Mouse (Mus musculus): ENCODE results near the gene Apopt1. TPM values are rescaled to one million over a fixed set of nuclear protein-coding genes. Genes with fewer than 3 reads are reported as not detected.

The Apopt1 gene
- polyA plus RNA-seq, 1 experiment from 2014 or later: 41.8 TPM

DNA sequence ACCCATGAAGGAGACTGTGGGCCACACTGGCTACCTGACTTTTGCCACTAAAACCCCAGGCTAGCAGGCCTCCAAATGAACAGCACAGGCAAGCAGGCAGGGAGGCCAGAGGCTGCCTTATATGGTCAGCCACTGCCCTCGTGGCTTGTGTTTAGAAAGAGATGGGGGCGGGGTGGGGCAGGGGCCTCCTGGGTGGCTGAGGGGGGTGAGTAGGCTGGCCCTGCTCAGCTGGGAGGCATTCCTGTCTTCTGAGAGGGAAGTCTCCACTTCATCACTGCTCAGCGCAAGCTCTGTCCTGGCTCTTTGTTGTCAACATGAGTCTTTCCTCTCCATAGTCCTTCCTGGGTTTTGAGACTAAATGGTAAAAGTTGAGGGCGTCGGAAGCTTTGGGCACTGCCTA is 30.3 kb upstream of the Apopt1 start:
- no peak for TF ChIP-seq EP300 (optimal IDR thresholded peaks at IDR 0.05)
- no peak for TF ChIP-seq CTCF (IDR thresholded peaks at IDR 0.05; ENCODE audit: low read depth)
- H3K4me2 ChIP-seq (replicated peaks; ENCODE audit: low read depth): no peak overlapping the region
- peaks cover 12% of the 10 kb centered on the region; the same call in 1 of the 2 replicates for H3K4me1 ChIP-seq (replicated peaks; ENCODE audit: control insufficient read depth, insufficient read depth)
- no peak overlapping the region for H3K4me3 ChIP-seq (ENCODE audit: low read depth, low read length)
- no peaks in the 10 kb centered on the region for H3K9me3 ChIP-seq (ENCODE audit: control insufficient read depth, low read length)
- peak overlapping the region; percentile 38; the same call in 1 of the 2 replicates for H3K9ac ChIP-seq (ENCODE audit: low read length)
- WGBS: 46% methylated on average over 5 of the region's 5 CpGs
- H3K27ac ChIP-seq (replicated peaks): peak overlapping the region; percentile 97
- peaks cover 3% of the 10 kb centered on the region; the same call in 1 of the 2 replicates for H3K36me3 ChIP-seq (ENCODE audit: control insufficient read depth, insufficient read depth, low read length)
- ATAC-seq (ENCODE audit: low FRiP score, low TSS enrichment): peak; percentile 47
- H3K27me3 ChIP-seq (ENCODE audit: control insufficient read depth, insufficient read depth, low read length): no peaks in the 10 kb centered on the region
- DNase-seq (ENCODE audit: low spot score): no peak

DNA sequence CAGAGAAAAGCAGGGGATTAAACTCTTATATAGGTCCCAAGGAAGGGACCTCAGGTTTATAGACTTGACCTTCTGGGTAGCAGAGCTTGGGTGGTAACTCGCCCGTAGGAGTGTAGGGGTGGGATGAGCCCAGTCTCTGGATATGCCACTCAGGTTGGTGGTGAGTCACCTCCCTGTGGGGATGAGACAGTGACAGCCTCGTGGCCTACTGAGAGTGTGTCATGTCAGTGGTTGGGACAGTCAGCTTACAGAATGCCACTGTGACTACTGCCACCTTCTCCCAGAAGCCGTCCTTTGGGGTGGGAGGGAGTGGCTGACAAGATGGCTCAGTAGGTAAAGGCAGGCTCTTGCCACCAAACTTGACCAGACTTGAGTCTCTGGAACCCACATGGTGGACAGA is 26.7 kb upstream of the Apopt1 start:
- Histone ChIP-seq H3K4me1 (replicated peaks; ENCODE audit: control insufficient read depth, insufficient read depth) (peaks cover 14% of the 10 kb centered on the region), H3K9ac (ENCODE audit: low read length) (no peak overlapping the region), H3K4me3 (ENCODE audit: low read depth, low read length) (no peak overlapping the region), H3K36me3 (ENCODE audit: control insufficient read depth, insufficient read depth, low read length) (peaks cover 3% of the 10 kb centered on the region; the same call in 1 of the 2 replicates), H3K9me3 (ENCODE audit: control insufficient read depth, low read length) (no peaks in the 10 kb centered on the region), H3K27me3 (ENCODE audit: control insufficient read depth, insufficient read depth, low read length) (no peaks in the 10 kb centered on the region), H3K27ac (replicated peaks) (peak overlapping the region; percentile 85), H3K4me2 (replicated peaks; ENCODE audit: low read depth) (no peak overlapping the region)
- no peak for DNase-seq (ENCODE audit: low spot score)
- ATAC-seq (ENCODE audit: low FRiP score, low TSS enrichment): no peak
- 79% methylated on average over 4 of the region's 4 CpGs for WGBS
- no peak for TF ChIP-seq CTCF (IDR thresholded peaks at IDR 0.05; ENCODE audit: low read depth)
- no peak for TF ChIP-seq EP300 (optimal IDR thresholded peaks at IDR 0.05)

DNA sequence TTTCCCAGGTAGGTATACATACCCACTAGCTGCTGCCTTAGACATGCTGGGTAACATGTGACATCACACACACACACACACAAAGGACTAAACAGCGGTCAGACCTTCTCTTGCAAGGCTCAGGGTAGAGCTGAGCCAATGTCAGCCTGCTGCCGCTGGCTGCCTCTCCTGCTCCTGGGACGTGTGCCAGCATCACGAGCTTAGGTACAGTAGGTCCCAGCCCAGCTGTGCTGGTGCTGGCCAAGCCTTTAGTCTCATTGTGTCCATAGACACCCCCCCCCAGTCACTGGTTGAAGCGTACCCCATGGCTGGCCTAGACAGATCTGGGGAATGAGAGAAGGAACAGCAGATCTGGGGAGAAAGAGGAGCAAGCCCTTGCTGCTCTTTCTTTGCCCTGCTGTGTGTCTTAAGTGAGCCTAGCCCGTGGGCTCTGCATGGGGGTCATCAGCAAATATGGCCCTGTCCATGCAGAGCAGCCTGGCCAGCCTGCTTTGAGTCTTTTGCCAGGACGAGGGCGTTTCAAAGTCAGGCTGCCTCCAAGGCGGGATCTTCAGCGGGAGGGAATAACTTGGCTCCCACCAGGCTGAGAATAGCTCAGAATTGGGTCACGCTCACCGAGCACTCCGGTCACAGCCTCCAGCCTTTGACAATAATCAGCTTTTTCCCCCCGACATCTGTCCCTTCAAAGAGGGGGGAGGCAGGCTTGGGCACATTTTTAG is 25.6 kb upstream of the Apopt1 start:
- DNase-seq (ENCODE audit: low spot score) (peak; percentile 63), ATAC-seq (ENCODE audit: low FRiP score, low TSS enrichment) (peak; percentile 47)
- H3K9me3 ChIP-seq (ENCODE audit: control insufficient read depth, low read length): no peaks in the 10 kb centered on the region
- peak overlapping the region; percentile 85 for H3K27ac ChIP-seq (replicated peaks)
- 22% methylated on average over 14 of the region's 14 CpGs for WGBS
- H3K36me3 ChIP-seq (ENCODE audit: control insufficient read depth, insufficient read depth, low read length): peaks cover 3% of the 10 kb centered on the region; the same call in 1 of the 2 replicates
- H3K4me1 ChIP-seq (replicated peaks; ENCODE audit: control insufficient read depth, insufficient read depth): peaks cover 13% of the 10 kb centered on the region
- TF ChIP-seq EP300 (optimal IDR thresholded peaks at IDR 0.05) (no peak), CTCF (IDR thresholded peaks at IDR 0.05; ENCODE audit: low read depth) (no peak)
- peak overlapping the region; percentile 18; the same call in 1 of the 2 replicates for H3K9ac ChIP-seq (ENCODE audit: low read length)
- H3K4me3 ChIP-seq (ENCODE audit: low read depth, low read length): no peak overlapping the region
- no peak overlapping the region for H3K4me2 ChIP-seq (replicated peaks; ENCODE audit: low read depth)
- no peaks in the 10 kb centered on the region for H3K27me3 ChIP-seq (ENCODE audit: control insufficient read depth, insufficient read depth, low read length)

DNA sequence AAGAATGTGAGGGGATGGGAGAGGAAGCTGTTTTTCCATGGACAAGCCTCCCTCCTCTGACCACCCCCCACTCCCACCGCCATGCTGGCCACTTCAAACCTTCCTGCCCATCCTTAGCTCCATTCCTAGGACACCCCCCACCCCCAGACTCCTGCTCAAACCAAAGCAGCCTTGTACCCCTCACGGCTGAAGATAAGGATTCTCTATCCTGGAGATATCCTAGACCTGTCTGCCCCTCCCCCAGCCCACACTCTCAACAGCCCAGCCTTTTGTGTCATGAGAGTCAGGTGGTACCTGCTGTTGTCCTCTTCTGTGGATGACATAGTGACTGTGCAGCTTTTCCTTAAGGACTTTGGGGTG is 25.0 kb upstream of the Apopt1 start:
- 43% methylated on average over 2 of the region's 2 CpGs for whole genome bisulfite sequencing
- DNase-seq (ENCODE audit: low spot score): no peak
- H3K27ac ChIP-seq (replicated peaks): peak overlapping the region; percentile 85
- H3K27me3 ChIP-seq (ENCODE audit: control insufficient read depth, insufficient read depth, low read length): no peaks in the 10 kb centered on the region
- H3K9me3 ChIP-seq (ENCODE audit: control insufficient read depth, low read length): no peaks in the 10 kb centered on the region
- peaks cover 12% of the 10 kb centered on the region for H3K4me1 ChIP-seq (replicated peaks; ENCODE audit: control insufficient read depth, insufficient read depth)
- H3K4me2 ChIP-seq (replicated peaks; ENCODE audit: low read depth): no peak overlapping the region
- no peak overlapping the region for H3K4me3 ChIP-seq (ENCODE audit: low read depth, low read length)
- no peak for ATAC-seq (ENCODE audit: low FRiP score, low TSS enrichment)
- 0 out of 2 replicates have a peak overlapping the region, but pooled peaks have one; percentile 18 for H3K9ac ChIP-seq (ENCODE audit: low read length)
- H3K36me3 ChIP-seq (ENCODE audit: control insufficient read depth, insufficient read depth, low read length): peaks cover 3% of the 10 kb centered on the region; the same call in 1 of the 2 replicates
- no peak for TF ChIP-seq CTCF (IDR thresholded peaks at IDR 0.05; ENCODE audit: low read depth)
- TF ChIP-seq EP300 (optimal IDR thresholded peaks at IDR 0.05): no peak

DNA sequence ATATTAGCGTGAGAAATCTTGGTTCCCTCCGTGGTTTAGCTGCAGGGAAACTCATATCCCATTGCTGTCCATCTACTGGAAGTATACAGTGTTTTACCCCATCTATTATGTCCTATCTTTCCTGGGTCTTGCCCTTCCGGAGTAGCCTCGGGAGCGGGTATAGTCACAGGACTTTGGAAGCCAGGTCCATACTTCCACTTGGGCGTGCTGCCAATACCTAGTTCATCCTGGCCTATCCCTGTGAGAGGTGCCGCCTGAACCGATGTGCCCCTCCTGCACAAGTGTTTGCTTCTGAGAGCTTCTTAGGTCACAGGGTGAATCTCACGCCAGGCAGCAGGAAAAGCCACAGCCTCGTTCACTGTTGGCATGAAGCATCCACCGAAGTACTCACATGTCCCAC is 23.6 kb upstream of the Apopt1 start:
- H3K27me3 ChIP-seq (ENCODE audit: control insufficient read depth, insufficient read depth, low read length): no peaks in the 10 kb centered on the region
- no peak for DNase-seq (ENCODE audit: low spot score)
- no peak overlapping the region for H3K4me3 ChIP-seq (ENCODE audit: low read depth, low read length)
- no peak overlapping the region for H3K27ac ChIP-seq (replicated peaks)
- H3K9me3 ChIP-seq (ENCODE audit: control insufficient read depth, low read length): no peaks in the 10 kb centered on the region
- no peak for ATAC-seq (ENCODE audit: low FRiP score, low TSS enrichment)
- WGBS: 60% methylated on average over 11 of the region's 11 CpGs
- H3K36me3 ChIP-seq (ENCODE audit: control insufficient read depth, insufficient read depth, low read length): no peaks in the 10 kb centered on the region
- peaks cover 18% of the 10 kb centered on the region for H3K4me1 ChIP-seq (replicated peaks; ENCODE audit: control insufficient read depth, insufficient read depth)
- no peak overlapping the region for H3K4me2 ChIP-seq (replicated peaks; ENCODE audit: low read depth)
- TF ChIP-seq CTCF (IDR thresholded peaks at IDR 0.05; ENCODE audit: low read depth) (no peak), EP300 (optimal IDR thresholded peaks at IDR 0.05) (no peak)
- no peak overlapping the region for H3K9ac ChIP-seq (ENCODE audit: low read length)

DNA sequence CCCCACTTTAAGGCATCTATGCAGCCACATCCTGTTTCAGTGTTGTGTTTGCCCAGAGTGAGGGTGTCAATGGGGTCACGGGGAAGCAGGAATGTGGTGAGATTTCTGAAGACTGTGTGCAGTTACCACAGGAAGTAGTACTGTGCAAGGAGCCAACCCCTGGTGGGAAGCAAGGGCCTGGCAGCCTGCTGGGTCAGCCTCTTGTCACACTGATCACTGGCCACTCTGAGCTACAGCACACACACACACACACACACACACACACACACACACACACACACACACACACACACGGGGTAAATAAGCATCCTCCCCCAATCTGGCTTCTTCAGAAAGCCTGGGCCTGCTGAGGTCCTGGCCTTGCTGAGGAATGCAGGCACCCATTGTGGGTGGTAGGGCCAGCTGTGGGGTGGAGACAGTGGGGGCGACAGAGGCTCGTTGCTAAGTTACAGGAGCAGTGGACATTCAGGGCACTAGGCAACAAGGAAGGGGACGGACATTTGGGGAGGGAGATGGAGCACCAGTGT is 21.7 kb upstream of the Apopt1 start:
- H3K27ac ChIP-seq (replicated peaks): peak overlapping the region; percentile 49; the same call in 1 of the 2 replicates
- DNase-seq (ENCODE audit: low spot score): no peak

More for the DNA sequence above, 21.7 kb upstream of the Apopt1 start:
- H3K9ac ChIP-seq (ENCODE audit: low read length): no peak overlapping the region
- H3K4me1 ChIP-seq (replicated peaks; ENCODE audit: control insufficient read depth, insufficient read depth): peaks cover 19% of the 10 kb centered on the region
- H3K9me3 ChIP-seq (ENCODE audit: control insufficient read depth, low read length): no peaks in the 10 kb centered on the region
- 19% methylated on average over 5 of the region's 5 CpGs for WGBS
- ATAC-seq (ENCODE audit: low FRiP score, low TSS enrichment): no peak
- no peaks in the 10 kb centered on the region for H3K27me3 ChIP-seq (ENCODE audit: control insufficient read depth, insufficient read depth, low read length)
- H3K36me3 ChIP-seq (ENCODE audit: control insufficient read depth, insufficient read depth, low read length): no peaks in the 10 kb centered on the region
- no peak overlapping the region for H3K4me3 ChIP-seq (ENCODE audit: low read depth, low read length)
- TF ChIP-seq EP300 (optimal IDR thresholded peaks at IDR 0.05) (no peak), CTCF (IDR thresholded peaks at IDR 0.05; ENCODE audit: low read depth) (no peak)
- H3K4me2 ChIP-seq (replicated peaks; ENCODE audit: low read depth): no peak overlapping the region

Data from stomach, postnatal 0 days (tissue).